Mouse (Mus musculus): ENCODE measurements around the gene Snrnp25.

DNA sequence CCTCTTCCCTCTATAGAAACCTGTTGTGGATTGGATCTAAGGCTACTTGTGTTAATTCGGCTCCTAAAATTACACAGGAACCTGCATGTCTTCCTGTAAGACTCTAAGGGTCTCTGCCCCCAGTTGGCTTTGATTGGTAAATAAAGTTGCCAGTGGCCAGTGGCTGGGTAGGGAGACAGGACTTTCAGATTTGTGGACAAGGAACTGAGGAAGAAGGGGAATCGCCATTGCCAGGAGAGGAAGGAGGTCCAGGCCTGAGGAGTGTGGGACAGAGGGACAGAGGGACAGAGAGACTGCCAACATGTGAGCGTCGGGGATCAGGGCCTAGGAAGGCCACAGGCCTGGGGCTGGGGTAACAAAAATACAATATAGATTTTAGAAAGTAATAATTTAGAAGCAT, 24.0 kb upstream of the Snrnp25 start:
- no peak for TF ChIP-seq CTCF (IDR thresholded peaks at IDR 0.05; ENCODE audit: low read depth)
- no peak for TF ChIP-seq EP300 (optimal IDR thresholded peaks at IDR 0.05)
